Mouse (Mus musculus) heart, postnatal 0 days (tissue): ENCODE measurements around the gene Anks3. TPM values are rescaled to one million over a fixed set of nuclear protein-coding genes. Genes with fewer than 3 reads are reported as not detected.

Experiments used
- ATAC-seq: fragments of 200-750 bp; cut with Nextera tagmentation; 2 replicates; pipeline ENCODE4 v1.8.0; 2017; ENCODE audit warnings: low read depth, moderate number of reproducible peaks, moderate library complexity; ENCODE audit not compliant: insufficient read depth
- DNase-seq: peaks from one replicate; pipeline ENCODE4 v3.0.0-alpha.2; 2016; ENCODE audit warnings: low spot score
- H3K27ac ChIP-seq: fragments of 300-500 bp; sonication (generic); 2 replicates; pipeline ENCODE4 v1.5.1; 2014; ENCODE audit warnings: low read depth, mild to moderate bottlenecking
- H3K27me3 ChIP-seq: fragments of 300-500 bp; sonication (generic); 2 replicates; pipeline ENCODE4 v1.6.1; 2014; ENCODE audit warnings: low read length, mixed read lengths; ENCODE audit not compliant: control insufficient read depth, insufficient read depth
- H3K36me3 ChIP-seq: fragments of 300-500 bp; sonication (generic); replicated peaks from 2 replicates; pipeline ENCODE4 v1.6.1; 2014; ENCODE audit warnings: low read length, mixed read lengths; ENCODE audit not compliant: control insufficient read depth, insufficient read depth
- H3K4me1 ChIP-seq: fragments of 300-500 bp; sonication (generic); 2 replicates; pipeline ENCODE4 v1.6.1; 2014; ENCODE audit warnings: antibody characterized with exemption; ENCODE audit not compliant: control insufficient read depth, insufficient read depth
- H3K4me2 ChIP-seq: fragments of 300-500 bp; sonication (generic); 2 replicates; pipeline ENCODE4 v1.6.1; 2014; ENCODE audit warnings: low read depth, mild to moderate bottlenecking, low read length, moderate library complexity
- H3K4me3 ChIP-seq: fragments of 300-500 bp; sonication (generic); 2 replicates; pipeline ENCODE4 v1.5.1; 2014; ENCODE audit warnings: low read depth, low read length
- H3K9ac ChIP-seq: fragments of 300-500 bp; sonication (generic); replicated peaks from 2 replicates; pipeline ENCODE4 v1.6.1; 2014; ENCODE audit warnings: low read depth, low read length, mixed read lengths
- H3K9me3 ChIP-seq: fragments of 300-500 bp; sonication (generic); replicated peaks from 2 replicates; pipeline ENCODE4 v1.6.1; 2016; ENCODE audit warnings: low read length; ENCODE audit not compliant: control insufficient read depth
- CTCF ChIP-seq: IDR thresholded peaks from 2 replicates; pipeline ENCODE4 v1.5.1; 2016; ENCODE audit warnings: antibody characterized with exemption, control low read depth, low read depth
- EP300 ChIP-seq: IDR thresholded peaks from 2 replicates; pipeline ENCODE4 v1.6.1; 2016; ENCODE audit warnings: antibody characterized with exemption, low read depth
- WGBS: fragments of 180-500 bp; shearing (Covaris S2); extraction: QIAGEN DNeasy Blood & Tissue Kit; methylation state at CpG from one replicate; pipeline ENCODE4 v1.1.7; 2014; 5-methylcytosine and 5-hydroxymethylcytosine counted together
- polyA plus RNA-seq: library from polyadenylated mRNA; unstranded; fragments of >200 nt; fragmentation: Nextera tagmentation; extraction: Ambion mirVana; gene quantifications from 2 replicates; pipeline ENCODE4 v1.2.1, GENCODE M21; 2015
- total RNA-seq: library from RNA; depleted of rRNA; stranded (reverse); fragments of >200 nt; gene quantifications from 2 replicates; pipeline ENCODE4 v1.2.3, GENCODE M21; 2014; ENCODE audit warnings: low replicate concordance; rRNA removed

Anks3 gene
- total RNA-seq (18.0 and 22.7 TPM in 2 replicates), polyA plus RNA-seq (18.6 and 21.2 TPM in 2 replicates)

DNA sequence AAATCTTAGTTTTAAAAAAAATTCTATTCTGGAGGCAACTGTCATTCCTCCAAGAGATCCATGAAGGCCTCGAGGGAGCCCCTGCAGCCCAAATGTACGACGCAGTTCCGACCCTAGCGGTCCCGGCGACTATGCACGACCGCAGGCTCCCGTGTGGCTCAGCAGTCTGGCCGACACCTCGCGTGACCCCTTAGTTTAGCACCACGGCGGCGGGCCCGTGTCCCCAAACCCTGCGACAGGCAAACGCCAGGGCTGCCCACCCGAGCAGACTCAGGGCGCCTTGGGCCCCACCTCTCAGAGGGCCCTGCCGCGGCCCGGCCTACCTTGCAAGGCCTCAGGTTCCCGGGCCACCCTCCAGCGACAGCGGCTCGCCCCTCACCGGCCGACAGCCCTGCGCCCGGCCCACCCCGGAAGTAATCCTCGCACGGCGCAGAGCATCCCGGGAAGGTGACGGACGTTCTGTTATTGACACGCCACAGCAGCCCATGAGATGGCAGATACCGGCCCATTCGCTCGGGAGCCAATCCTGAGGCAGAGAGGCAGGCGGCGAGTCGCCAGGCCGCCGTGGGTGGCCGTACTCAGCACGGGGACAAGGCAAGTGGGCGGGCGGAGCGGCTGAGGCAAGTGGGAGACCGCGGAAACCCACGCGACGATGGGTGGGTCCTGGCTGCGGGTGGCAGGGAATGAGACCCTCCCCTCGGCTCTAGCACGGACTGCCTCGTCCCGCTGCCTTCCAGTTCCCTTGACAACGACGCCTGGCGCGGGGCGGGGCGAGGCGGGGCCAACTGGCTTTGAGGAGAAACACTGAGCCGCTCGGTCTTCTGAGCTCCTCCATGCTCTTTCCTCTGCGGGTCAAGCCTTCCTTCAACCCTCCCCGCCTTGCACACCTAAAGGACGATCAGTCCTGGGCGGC, at the start of gene Anks3:
Anks3 (minus strand) TSS at position 409 of the 913 bp plus-strand sequence.
- peak within 1 kb of the TSS; percentile 83 for H3K27ac ChIP-seq
- WGBS: under 1% methylated on average over 76 of the region's 76 CpGs
- peak within 1 kb of the TSS; percentile 82 for H3K4me3 ChIP-seq
- peak within 1 kb of the TSS; percentile 78 for H3K4me2 ChIP-seq
- H3K9me3 ChIP-seq: no peaks in the 10 kb centered on the region
- TF ChIP-seq EP300 (peak; percentile 42; the same call in 1 of the 2 replicates), CTCF (no peak)
- peaks cover 6% of the 10 kb centered on the region; the same call in 1 of the 2 replicates for H3K36me3 ChIP-seq
- peaks cover 19% of the 10 kb centered on the region for H3K4me1 ChIP-seq
- DNase-seq: peak; percentile 97
- H3K9ac ChIP-seq: peak within 1 kb of the TSS; percentile 73
- no peaks in the 10 kb centered on the region for H3K27me3 ChIP-seq
- ATAC-seq: peak; percentile 98

DNA sequence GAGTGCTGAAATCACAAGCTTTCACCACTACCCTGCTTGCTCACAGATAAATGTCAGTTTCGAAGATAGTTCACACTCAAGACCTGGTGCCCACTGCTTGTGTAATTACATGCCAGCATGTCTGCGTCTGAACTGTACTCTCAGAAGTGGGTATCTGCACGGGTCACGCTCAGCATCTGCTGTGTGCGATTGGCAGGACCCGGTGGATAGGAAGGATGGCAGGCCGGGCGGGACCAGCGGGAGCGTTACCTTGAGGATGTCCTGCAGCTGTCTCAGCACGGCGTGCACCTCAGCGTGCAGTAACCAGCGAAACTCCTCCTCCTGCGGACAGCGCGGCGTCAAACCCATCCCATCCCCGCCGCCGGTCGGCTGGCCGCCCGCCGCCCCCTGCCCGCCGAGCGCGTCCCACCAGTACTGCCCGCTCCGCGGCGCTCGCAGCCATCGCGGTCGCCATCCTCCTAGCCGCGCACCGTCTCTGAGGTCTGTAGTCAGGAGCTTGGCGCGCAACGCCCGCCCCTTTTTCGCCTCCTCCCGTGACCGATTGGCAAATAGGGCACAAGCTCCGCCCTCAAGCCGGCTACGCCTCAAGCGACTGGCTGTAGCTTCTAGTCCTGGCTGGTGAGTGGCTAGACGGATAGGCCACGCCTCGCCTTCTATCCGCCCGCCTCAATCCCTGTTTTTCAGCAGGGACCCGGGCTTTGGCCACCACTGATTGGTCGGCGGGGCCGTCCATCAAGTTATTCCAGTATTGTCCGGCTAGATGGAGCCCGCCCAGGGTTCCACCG, 49.2 kb upstream of the Anks3 start, which contains the start of gene Rogdi:
Rogdi (minus strand) TSS at position 500 of the 785 bp plus-strand sequence.
- peaks cover 43% of the 10 kb centered on the region for H3K36me3 ChIP-seq
- H3K4me3 ChIP-seq: peak within 1 kb of the TSS; percentile 71
- ATAC-seq (peak; percentile 99), DNase-seq (peak; percentile 99)
- H3K27me3 ChIP-seq: no peaks in the 10 kb centered on the region
- TF ChIP-seq EP300: peak; percentile 60; the same call in 1 of the 2 replicates
- TF ChIP-seq CTCF: no peak; the same call in 1 of the 2 replicates
- WGBS: under 1% methylated on average over 62 of the region's 63 CpGs
- H3K9ac ChIP-seq: peak within 1 kb of the TSS; percentile 59
- H3K27ac ChIP-seq: 0 out of 2 replicates have a peak within 1 kb of the TSS, but pooled peaks have one; percentile 17
- H3K4me2 ChIP-seq: peak within 1 kb of the TSS; percentile 67
- H3K9me3 ChIP-seq: no peaks in the 10 kb centered on the region
- 0 out of 2 replicates have a peak, but pooled peaks cover 6% of the 10 kb centered on the region for H3K4me1 ChIP-seq

DNA sequence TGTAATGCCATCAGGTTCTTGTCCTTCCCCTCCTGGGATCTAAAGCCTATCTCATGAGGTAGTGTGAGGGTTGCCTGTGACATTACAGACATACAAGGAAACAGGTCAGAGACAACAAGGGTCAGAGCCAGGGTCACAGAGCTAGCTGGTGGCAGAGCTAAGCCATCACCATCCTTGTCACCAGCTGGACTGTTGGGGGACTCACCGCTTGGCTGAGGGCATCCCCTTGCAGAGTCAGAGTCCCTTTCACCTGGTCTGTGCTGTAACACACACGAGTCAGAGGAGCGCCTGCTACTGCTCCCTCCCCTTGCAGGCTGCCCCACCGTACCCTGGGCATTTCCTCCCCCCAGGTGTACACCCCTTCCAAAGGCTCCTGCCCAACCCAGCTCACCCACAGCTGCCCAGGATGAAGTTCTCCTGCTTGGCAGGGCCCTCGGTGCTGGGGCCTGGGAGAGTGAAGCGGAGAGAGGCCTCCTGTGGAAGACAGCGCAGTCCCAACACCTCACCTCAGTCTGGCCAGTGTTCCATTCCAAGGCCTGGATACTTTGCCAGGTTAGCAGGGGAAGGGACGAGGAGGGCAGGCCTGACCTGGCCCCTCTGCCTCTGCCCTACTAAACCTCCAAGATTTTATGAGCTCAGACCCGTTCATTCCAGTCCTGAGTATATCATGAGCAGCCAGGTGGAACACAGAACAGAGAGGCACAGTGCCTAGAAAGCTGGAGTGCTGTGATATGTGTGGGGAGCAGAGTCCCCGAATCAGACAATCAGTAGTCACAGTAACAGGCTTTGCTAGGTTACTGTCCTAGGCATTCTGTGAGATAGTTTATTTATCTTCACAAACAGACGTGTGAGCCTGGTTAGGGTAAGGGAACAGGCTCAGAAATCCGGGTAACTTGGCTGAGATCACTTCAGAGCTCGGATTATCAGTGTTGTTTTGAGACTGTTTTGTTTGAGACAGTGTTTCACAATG, 48.3 kb upstream of the Anks3 start:
- 44% methylated on average over 13 of the region's 13 CpGs for WGBS
- Histone ChIP-seq H3K9me3 (no peaks in the 10 kb centered on the region), H3K4me2 (peak overlapping the region; percentile 67), H3K4me1 (0 out of 2 replicates have a peak, but pooled peaks cover 6% of the 10 kb centered on the region), H3K27me3 (no peaks in the 10 kb centered on the region), H3K9ac (peak overlapping the region; percentile 59; the same call in 1 of the 2 replicates), H3K36me3 (peaks cover 34% of the 10 kb centered on the region), H3K4me3 (peak overlapping the region; percentile 71), H3K27ac (no peak overlapping the region)
- TF ChIP-seq CTCF (no peak), EP300 (no peak)
- DNase-seq: no peak
- ATAC-seq: no peak

DNA sequence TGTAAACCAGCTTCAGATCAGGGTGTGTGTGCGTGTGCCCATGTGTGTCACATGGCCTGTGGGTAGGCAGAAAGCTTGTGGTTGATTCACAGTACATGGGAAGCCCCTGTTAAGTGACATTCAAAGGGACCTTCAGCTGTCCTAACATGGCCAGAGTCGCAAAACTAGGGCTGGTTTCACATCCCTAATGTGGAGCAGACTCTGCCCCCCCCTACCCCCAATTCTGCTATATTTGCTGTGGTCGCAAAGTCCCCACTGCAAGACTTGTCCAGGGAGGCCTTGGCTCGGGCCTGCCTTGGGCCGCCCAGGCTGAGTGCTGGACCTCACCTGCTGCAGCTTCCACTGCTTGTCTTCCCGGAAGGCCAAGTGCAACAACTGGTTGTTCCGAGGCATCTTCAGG, 47.3 kb upstream of the Anks3 start:
- no peak for DNase-seq

More for the DNA sequence above, 47.3 kb upstream of the Anks3 start:
- Histone ChIP-seq H3K4me3 (no peak overlapping the region), H3K4me2 (no peak overlapping the region), H3K9me3 (no peaks in the 10 kb centered on the region), H3K9ac (no peak overlapping the region), H3K36me3 (peaks cover 24% of the 10 kb centered on the region), H3K27me3 (no peaks in the 10 kb centered on the region), H3K27ac (no peak overlapping the region), H3K4me1 (0 out of 2 replicates have a peak, but pooled peaks cover 6% of the 10 kb centered on the region)
- 79% methylated on average over 7 of the region's 7 CpGs for WGBS
- TF ChIP-seq EP300 (no peak), CTCF (no peak)
- no peak for ATAC-seq
